Mouse (Mus musculus) lung, adult 2 months (tissue): ENCODE measurements at regions not wholly inside any gene's neighbourhood (a gene's known extent, or its start where the extent isn't known, plus 50 kb on each side); places are given as distances from the start of the nearest gene placed in this dataset.

Source experiments
- CTCF ChIP-seq: fragments of 200-500 bp; IDR thresholded peaks from 2 replicates; pipeline ENCODE4 v1.5.1; 2011; ENCODE audit warnings: mild to moderate bottlenecking, low read length, control low read depth; ENCODE audit not compliant: insufficient read depth
- POLR2A ChIP-seq: fragments of 200-500 bp; IDR thresholded peaks from 2 replicates; pipeline ENCODE4 v1.6.1; 2011; ENCODE audit warnings: low read depth, mild to moderate bottlenecking, control low read depth, low read length, borderline replicate concordance; ENCODE audit errors: extremely low read depth

GRCm38 (mm10) chr13:70913834-70914233, 72.2 kb upstream of the Adamts16 start:
- TF ChIP-seq CTCF: no peak
- TF ChIP-seq POLR2A: no peak
